Mouse (Mus musculus) lung, embryonic 14.5 days (tissue): Measurements from ENCODE around the gene Tnfaip2. TPM values are rescaled to one million over a fixed set of nuclear protein-coding genes. Genes with fewer than 3 reads are reported as not detected.

Experiments used
- ATAC-seq: fragments of 200-750 bp; cut with Nextera tagmentation; 2 replicates; pipeline ENCODE4 v1.8.0; 2017; ENCODE audit warnings: mild to moderate bottlenecking, moderate TSS enrichment, moderate library complexity; ENCODE audit not compliant: insufficient read depth
- DNase-seq: peaks from one replicate; pipeline ENCODE4 v3.0.0-alpha.2; 2015
- H3K27ac ChIP-seq: fragments of 300-500 bp; sonication (generic); 2 replicates; pipeline ENCODE4 v1.5.1; 2014; ENCODE audit warnings: low read depth, mild to moderate bottlenecking, moderate library complexity
- H3K27me3 ChIP-seq: fragments of 300-500 bp; sonication (generic); 2 replicates; pipeline ENCODE4 v1.6.1; 2014; ENCODE audit warnings: low read length, control low read depth; ENCODE audit not compliant: insufficient read depth
- H3K36me3 ChIP-seq: fragments of 300-500 bp; sonication (generic); 2 replicates; pipeline ENCODE4 v1.6.1; 2014; ENCODE audit warnings: control low read depth; ENCODE audit not compliant: insufficient read depth
- H3K4me1 ChIP-seq: fragments of 300-500 bp; sonication (generic); 2 replicates; pipeline ENCODE4 v1.6.1; 2014; ENCODE audit warnings: antibody characterized with exemption, control low read depth; ENCODE audit not compliant: insufficient read depth
- H3K4me2 ChIP-seq: fragments of 300-500 bp; sonication (generic); 2 replicates; pipeline ENCODE4 v1.6.1; 2014; ENCODE audit warnings: mild to moderate bottlenecking
- H3K4me3 ChIP-seq: fragments of 300-500 bp; sonication (generic); 2 replicates; pipeline ENCODE4 v1.5.1; 2014; ENCODE audit warnings: low read depth, low read length
- H3K9ac ChIP-seq: fragments of 300-500 bp; sonication (generic); 2 replicates; pipeline ENCODE4 v1.6.1; 2014
- H3K9me3 ChIP-seq: fragments of 300-500 bp; sonication (generic); 2 replicates; pipeline ENCODE4 v1.6.1; 2016; ENCODE audit warnings: low read depth, low read length, control low read depth
- CTCF ChIP-seq: IDR thresholded peaks from 2 replicates; pipeline ENCODE4 v1.5.1; 2016; ENCODE audit warnings: antibody characterized with exemption, low read depth
- WGBS: fragments of 180-500 bp; shearing (Covaris S2); extraction: QIAGEN DNeasy Blood & Tissue Kit; methylation state at CpG from one replicate; pipeline ENCODE4 v1.1.7; 2014; 5-methylcytosine and 5-hydroxymethylcytosine counted together
- polyA plus RNA-seq: library from polyadenylated mRNA; unstranded; fragments of >200 nt; fragmentation: Nextera tagmentation; extraction: Ambion mirVana; gene quantifications from 2 replicates; pipeline ENCODE4 v1.2.1, GENCODE M21; 2014

Tnfaip2 gene
- polyA plus RNA-seq, 1 experiment from 2014 or later, result 2.0 TPM

- Histone ChIP-seq H3K36me3 (no peaks in the 10 kb centered on the region), H3K4me3 (no peak overlapping the region), H3K27me3 (no peaks in the 10 kb centered on the region), H3K9ac (no peak overlapping the region), H3K4me1 (peaks cover 5% of the 10 kb centered on the region; the same call in 1 of the 2 replicates), H3K4me2 (no peak overlapping the region), H3K9me3 (no peaks in the 10 kb centered on the region), H3K27ac (no peak overlapping the region)
- DNase-seq, result no peak
- no peak for TF ChIP-seq CTCF
- ATAC-seq, result no peak
- WGBS, result 51% methylated on average over 10 of the region's 10 CpGs
Measured at GRCm38 (mm10) chr12:111454543-111455280, 12.4 kb downstream of the Tnfaip2 start.

GRCm38 (mm10) chr12:111455311-111455846, 13.1 kb downstream of the Tnfaip2 start:
- no peak for TF ChIP-seq CTCF
- 51% methylated on average over 12 of the region's 12 CpGs for WGBS
- Histone ChIP-seq H3K9ac (no peak overlapping the region), H3K9me3 (no peaks in the 10 kb centered on the region), H3K27ac (no peak overlapping the region), H3K4me1 (no peaks in the 10 kb centered on the region), H3K27me3 (no peaks in the 10 kb centered on the region), H3K4me3 (no peak overlapping the region), H3K36me3 (no peaks in the 10 kb centered on the region), H3K4me2 (no peak overlapping the region)
- ATAC-seq (no peak), DNase-seq (no peak)

GRCm38 (mm10) chr12:111455860-111456259, 13.6 kb downstream of the Tnfaip2 start:
- Histone ChIP-seq H3K27me3 (no peaks in the 10 kb centered on the region), H3K4me2 (no peak overlapping the region), H3K27ac (no peak overlapping the region), H3K9me3 (no peaks in the 10 kb centered on the region), H3K36me3 (no peaks in the 10 kb centered on the region), H3K4me3 (no peak overlapping the region), H3K4me1 (no peaks in the 10 kb centered on the region), H3K9ac (no peak overlapping the region)
- 51% methylated on average over 8 of the region's 8 CpGs for WGBS
- no peak for TF ChIP-seq CTCF
- no peak for DNase-seq
- ATAC-seq, result no peak

GRCm38 (mm10) chr12:111457742-111458141, 15.5 kb downstream of the Tnfaip2 start:
- H3K27ac ChIP-seq, result no peak overlapping the region
- TF ChIP-seq CTCF, result no peak
- DNase-seq (no peak), ATAC-seq (no peak)
- no peak overlapping the region for H3K4me2 ChIP-seq
- H3K9ac ChIP-seq, result no peak overlapping the region
- no peaks in the 10 kb centered on the region for H3K36me3 ChIP-seq
- no peak overlapping the region for H3K4me3 ChIP-seq
- H3K27me3 ChIP-seq, result no peaks in the 10 kb centered on the region
- H3K9me3 ChIP-seq, result no peaks in the 10 kb centered on the region
- 0 out of 2 replicates have a peak, but pooled peaks cover 2% of the 10 kb centered on the region for H3K4me1 ChIP-seq
- WGBS, result 84% methylated on average over 1 of the region's 1 CpGs

GRCm38 (mm10) chr12:111463570-111463969, 21.3 kb downstream of the Tnfaip2 start:
- DNase-seq (no peak), ATAC-seq (no peak)
- Histone ChIP-seq H3K4me1 (0 out of 2 replicates have a peak, but pooled peaks cover 2% of the 10 kb centered on the region), H3K9ac (no peak overlapping the region), H3K4me3 (no peak overlapping the region), H3K27me3 (no peaks in the 10 kb centered on the region), H3K4me2 (no peak overlapping the region), H3K36me3 (no peaks in the 10 kb centered on the region), H3K27ac (no peak overlapping the region), H3K9me3 (no peaks in the 10 kb centered on the region)
- WGBS, result 70% methylated on average over 7 of the region's 7 CpGs
- TF ChIP-seq CTCF, result no peak

GRCm38 (mm10) chr12:111466369-111466768, 24.1 kb downstream of the Tnfaip2 start:
- Histone ChIP-seq H3K4me1 (0 out of 2 replicates have a peak, but pooled peaks cover 2% of the 10 kb centered on the region), H3K36me3 (no peaks in the 10 kb centered on the region), H3K9ac (no peak overlapping the region), H3K4me2 (no peak overlapping the region), H3K4me3 (no peak overlapping the region), H3K27me3 (no peaks in the 10 kb centered on the region), H3K9me3 (no peaks in the 10 kb centered on the region), H3K27ac (no peak overlapping the region)
- WGBS, result 91% methylated on average over 3 of the region's 3 CpGs
- ATAC-seq, result no peak
- DNase-seq, result no peak
- no peak for TF ChIP-seq CTCF

- Histone ChIP-seq H3K9ac (no peak overlapping the region), H3K9me3 (no peaks in the 10 kb centered on the region), H3K36me3 (no peaks in the 10 kb centered on the region), H3K4me3 (no peak overlapping the region), H3K4me1 (no peaks in the 10 kb centered on the region), H3K27me3 (no peaks in the 10 kb centered on the region), H3K4me2 (no peak overlapping the region), H3K27ac (no peak overlapping the region)
- ATAC-seq (no peak), DNase-seq (no peak)
- no peak for TF ChIP-seq CTCF
- 80% methylated on average over 7 of the region's 7 CpGs for WGBS
Measured at GRCm38 (mm10) chr12:111468206-111468605, 25.9 kb downstream of the Tnfaip2 start.
